Mouse (Mus musculus): Measurements from ENCODE around the gene Plscr5.

Plscr5 gene

GRCm38 (mm10) chr9:92226127-92226655, 33.5 kb downstream of the Plscr5 start:
- in situ Hi-C loops (cut with MboI, MseI) = loop anchor here (10.0 kb wide), 1 partner anchor 239 kb away; no protein-coding TSS in a partner anchor

- in situ Hi-C loops (cut with MboI, MseI) = loop anchor here (10.0 kb wide), 1 partner anchor 238 kb away; no protein-coding TSS in a partner anchor
Observed at GRCm38 (mm10) chr9:92226795-92227194, 34.1 kb downstream of the Plscr5 start.

GRCm38 (mm10) chr9:92228867-92229832, 36.4 kb downstream of the Plscr5 start:
- in situ Hi-C loops (cut with MboI, MseI) = loop anchor here (10.0 kb wide), 1 partner anchor 236 kb away; no protein-coding TSS in a partner anchor

GRCm38 (mm10) chr9:92229833-92230205, 37.1 kb downstream of the Plscr5 start:
- in situ Hi-C loops (cut with MboI, MseI) = loop anchor here (10.0 kb wide), 1 partner anchor 235 kb away; no protein-coding TSS in a partner anchor

- in situ Hi-C loops (cut with MboI, MseI) = no loop called here
Observed at GRCm38 (mm10) chr9:92234901-92235458, 42.2 kb downstream of the Plscr5 start.

- in situ Hi-C loops (cut with MboI, MseI) = no loop called here
Observed at GRCm38 (mm10) chr9:92248773-92249446, 56.2 kb downstream of the Plscr5 start.

- in situ Hi-C loops (cut with MboI, MseI) = no loop called here
Observed at GRCm38 (mm10) chr9:92249447-92249852, 56.7 kb downstream of the Plscr5 start, which contains the start of gene Plscr1. Gene Plscr1 (plus strand): TSS chr9:92249750.

- in situ Hi-C loops (cut with MboI, MseI) = no loop called here
Observed at GRCm38 (mm10) chr9:92249987-92250772, 57.4 kb downstream of the Plscr5 start.

- in situ Hi-C loops (cut with MboI, MseI) = no loop called here
Observed at GRCm38 (mm10) chr9:92252718-92253117, 60.0 kb downstream of the Plscr5 start.

GRCm38 (mm10) chr9:92253585-92254321, 61.0 kb downstream of the Plscr5 start:
- in situ Hi-C loops (cut with MboI, MseI) = no loop called here
